Mouse (Mus musculus): ENCODE data around the gene Chst3. TPM values are rescaled to one million over a fixed set of nuclear protein-coding genes. Genes with fewer than 3 reads are reported as not detected.

Gene Chst3
- total and polyA plus RNA-seq, 2 experiments from 2014 or later = 0.20 to 2.2 TPM

DNA sequence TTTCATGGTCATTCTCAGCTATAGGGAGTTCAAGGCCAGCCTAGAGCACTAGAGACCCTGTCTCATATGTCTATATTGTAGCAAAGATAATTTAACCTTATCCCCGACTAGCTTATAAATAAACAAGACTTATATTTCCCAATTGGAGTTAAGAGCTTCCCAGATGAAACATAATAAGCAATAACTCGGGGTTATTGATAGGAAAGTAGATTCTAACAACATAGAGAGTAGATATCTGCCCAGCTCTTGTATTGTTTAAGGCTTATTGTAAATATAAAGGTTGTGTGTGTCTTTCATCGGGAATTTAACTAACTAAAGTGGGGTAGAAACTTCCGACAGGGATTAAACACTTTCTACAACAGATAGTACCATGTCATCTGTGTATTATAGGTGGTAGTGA is 1.5 kb upstream of the Chst3 start:
- H3K4me1 ChIP-seq (ENCODE audit: control insufficient read depth, insufficient read depth) = no peaks in the 10 kb centered on the region
- no peak overlapping the region for H3K27ac ChIP-seq (ENCODE audit: low read depth)
- no peaks in the 10 kb centered on the region for H3K9me3 ChIP-seq (replicated peaks; ENCODE audit: control insufficient read depth, low read length)
- peaks cover 61% of the 10 kb centered on the region for H3K27me3 ChIP-seq (ENCODE audit: control insufficient read depth, insufficient read depth, low read length)
- H3K4me3 ChIP-seq (ENCODE audit: low read depth, low read length) = no peak overlapping the region
- H3K36me3 ChIP-seq (replicated peaks; ENCODE audit: control insufficient read depth, insufficient read depth, low read length) = no peaks in the 10 kb centered on the region
- no peak overlapping the region for H3K9ac ChIP-seq (replicated peaks; ENCODE audit: low read depth, low read length)
- DNase-seq (ENCODE audit: low spot score) = no peak
- TF ChIP-seq CTCF (IDR thresholded peaks at IDR 0.05; ENCODE audit: low read depth) = no peak
- TF ChIP-seq EP300 (IDR thresholded peaks at IDR 0.05; ENCODE audit: low read depth) = no peak
- ATAC-seq (ENCODE audit: insufficient read depth, low read depth) = no peak
- WGBS = 86% methylated on average over 4 of the region's 4 CpGs
- H3K4me2 ChIP-seq (ENCODE audit: low read depth, low read length) = no peak overlapping the region

DNA sequence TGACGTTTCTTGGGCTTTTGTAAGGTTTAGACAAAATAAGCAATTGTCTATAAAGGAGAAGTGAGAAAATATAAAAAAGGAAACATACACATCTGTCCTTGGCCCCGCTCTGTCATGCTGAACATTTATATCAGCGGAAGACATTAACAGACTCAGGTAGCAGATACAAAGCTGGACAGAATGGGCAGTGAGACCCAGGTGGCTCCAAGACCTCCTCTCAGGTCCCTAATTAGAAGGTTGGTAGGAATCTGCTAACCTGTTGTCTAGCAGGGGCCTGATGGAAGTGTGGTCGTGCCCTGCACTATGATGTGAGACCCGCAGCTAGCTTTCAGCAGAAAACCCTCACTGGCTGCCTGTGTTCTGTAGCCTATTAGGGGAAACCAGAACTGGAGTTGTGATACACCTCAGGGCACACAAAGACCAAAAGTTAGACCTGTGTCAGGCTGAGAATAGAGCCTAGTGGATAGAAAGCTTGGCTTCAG is 1.0 kb upstream of the Chst3 start:
- DNase-seq (ENCODE audit: low spot score) (no peak), ATAC-seq (ENCODE audit: insufficient read depth, low read depth) (no peak)
- H3K27ac ChIP-seq (ENCODE audit: low read depth) = no peak overlapping the region
- H3K4me3 ChIP-seq (ENCODE audit: low read depth, low read length) = no peak overlapping the region
- no peak for TF ChIP-seq CTCF (IDR thresholded peaks at IDR 0.05; ENCODE audit: low read depth)
- TF ChIP-seq EP300 (IDR thresholded peaks at IDR 0.05; ENCODE audit: low read depth) = no peak
- WGBS = 81% methylated on average over 5 of the region's 5 CpGs
- no peaks in the 10 kb centered on the region for H3K36me3 ChIP-seq (replicated peaks; ENCODE audit: control insufficient read depth, insufficient read depth, low read length)
- H3K4me2 ChIP-seq (ENCODE audit: low read depth, low read length) = no peak overlapping the region
- no peaks in the 10 kb centered on the region for H3K9me3 ChIP-seq (replicated peaks; ENCODE audit: control insufficient read depth, low read length)
- peaks cover 65% of the 10 kb centered on the region for H3K27me3 ChIP-seq (ENCODE audit: control insufficient read depth, insufficient read depth, low read length)
- H3K4me1 ChIP-seq (ENCODE audit: control insufficient read depth, insufficient read depth) = no peaks in the 10 kb centered on the region
- H3K9ac ChIP-seq (replicated peaks; ENCODE audit: low read depth, low read length) = no peak overlapping the region

GRCm38 (mm10) chr10:60218033-60218590 is 948 bp downstream of the Chst3 start:
- Histone ChIP-seq H3K27ac (ENCODE audit: low read depth) (0 out of 2 replicates have a peak overlapping the region, but pooled peaks have one; percentile 36), H3K4me2 (ENCODE audit: low read depth, low read length) (peak overlapping the region; percentile 80), H3K9me3 (replicated peaks; ENCODE audit: control insufficient read depth, low read length) (no peaks in the 10 kb centered on the region), H3K36me3 (replicated peaks; ENCODE audit: control insufficient read depth, insufficient read depth, low read length) (no peaks in the 10 kb centered on the region), H3K27me3 (ENCODE audit: control insufficient read depth, insufficient read depth, low read length) (peaks cover 62% of the 10 kb centered on the region), H3K4me3 (ENCODE audit: low read depth, low read length) (peak overlapping the region; percentile 56), H3K9ac (replicated peaks; ENCODE audit: low read depth, low read length) (no peak overlapping the region), H3K4me1 (ENCODE audit: control insufficient read depth, insufficient read depth) (no peaks in the 10 kb centered on the region)
- no peak for DNase-seq (ENCODE audit: low spot score)
- ATAC-seq (ENCODE audit: insufficient read depth, low read depth) = no peak
- 15% methylated on average over 18 of the region's 18 CpGs for WGBS
- no peak for TF ChIP-seq EP300 (IDR thresholded peaks at IDR 0.05; ENCODE audit: low read depth)
- TF ChIP-seq CTCF (IDR thresholded peaks at IDR 0.05; ENCODE audit: low read depth) = no peak

DNA sequence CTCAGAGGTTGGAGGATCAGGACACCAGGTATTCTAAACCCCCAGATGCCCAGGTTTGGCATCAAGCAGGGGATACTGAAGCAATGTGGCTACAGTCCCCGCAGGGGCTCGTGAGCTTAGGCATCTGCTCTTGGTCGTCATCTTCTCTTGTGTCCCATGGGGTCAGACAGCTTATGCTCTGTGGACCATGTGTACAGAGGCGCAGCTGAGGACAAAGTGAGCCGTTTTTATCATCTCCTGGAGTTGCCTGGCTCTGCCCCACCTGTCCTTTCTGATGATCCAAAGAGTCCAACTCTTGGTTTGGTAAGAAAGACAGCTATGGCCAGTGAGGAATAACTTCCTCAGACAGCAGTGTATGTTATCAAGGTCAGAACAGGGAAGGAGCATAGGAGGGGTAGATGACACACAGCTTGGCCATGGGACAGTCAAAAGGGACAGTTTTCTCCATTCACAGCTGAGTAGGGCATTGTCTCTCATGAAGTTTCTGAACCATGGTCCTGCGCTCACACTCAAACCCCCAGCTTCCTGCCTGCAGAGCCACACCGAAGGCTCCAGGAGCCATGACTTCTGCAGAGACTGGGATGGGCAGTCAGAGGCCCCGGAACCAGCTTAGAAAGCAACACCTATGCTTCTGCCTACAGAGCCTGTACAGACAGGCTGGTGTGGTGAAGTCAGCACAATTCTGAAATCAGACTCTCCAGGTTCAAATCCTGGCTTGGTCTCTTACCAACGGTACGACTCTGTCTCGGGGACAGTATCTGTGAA is 2.5 kb downstream of the Chst3 start:
- Histone ChIP-seq H3K36me3 (replicated peaks; ENCODE audit: control insufficient read depth, insufficient read depth, low read length) (no peaks in the 10 kb centered on the region), H3K4me1 (ENCODE audit: control insufficient read depth, insufficient read depth) (0 out of 2 replicates have a peak, but pooled peaks cover 2% of the 10 kb centered on the region), H3K4me3 (ENCODE audit: low read depth, low read length) (no peak overlapping the region), H3K9ac (replicated peaks; ENCODE audit: low read depth, low read length) (no peak overlapping the region), H3K9me3 (replicated peaks; ENCODE audit: control insufficient read depth, low read length) (no peaks in the 10 kb centered on the region), H3K4me2 (ENCODE audit: low read depth, low read length) (no peak overlapping the region), H3K27me3 (ENCODE audit: control insufficient read depth, insufficient read depth, low read length) (peaks cover 57% of the 10 kb centered on the region), H3K27ac (ENCODE audit: low read depth) (no peak overlapping the region)
- ATAC-seq (ENCODE audit: insufficient read depth, low read depth) (no peak), DNase-seq (ENCODE audit: low spot score) (no peak)
- WGBS = 89% methylated on average over 11 of the region's 11 CpGs
- TF ChIP-seq CTCF (IDR thresholded peaks at IDR 0.05; ENCODE audit: low read depth) (no peak), EP300 (IDR thresholded peaks at IDR 0.05; ENCODE audit: low read depth) (no peak)

- Histone ChIP-seq H3K4me3 (ENCODE audit: low read depth, low read length) (no peak overlapping the region), H3K27me3 (ENCODE audit: control insufficient read depth, insufficient read depth, low read length) (peaks cover 48% of the 10 kb centered on the region), H3K36me3 (replicated peaks; ENCODE audit: control insufficient read depth, insufficient read depth, low read length) (no peaks in the 10 kb centered on the region), H3K4me2 (ENCODE audit: low read depth, low read length) (no peak overlapping the region), H3K9me3 (replicated peaks; ENCODE audit: control insufficient read depth, low read length) (no peaks in the 10 kb centered on the region), H3K27ac (ENCODE audit: low read depth) (no peak overlapping the region), H3K9ac (replicated peaks; ENCODE audit: low read depth, low read length) (no peak overlapping the region), H3K4me1 (ENCODE audit: control insufficient read depth, insufficient read depth) (0 out of 2 replicates have a peak, but pooled peaks cover 2% of the 10 kb centered on the region)
- ATAC-seq (ENCODE audit: insufficient read depth, low read depth) = no peak
- TF ChIP-seq CTCF (IDR thresholded peaks at IDR 0.05; ENCODE audit: low read depth) (no peak), EP300 (IDR thresholded peaks at IDR 0.05; ENCODE audit: low read depth) (no peak)
- no peak for DNase-seq (ENCODE audit: low spot score)
- WGBS = 75% methylated on average over 14 of the region's 14 CpGs
Observed at GRCm38 (mm10) chr10:60215077-60215960, 3.7 kb downstream of the Chst3 start.

All from heart, postnatal 0 days (tissue).